Mouse (Mus musculus) thymus, postnatal 10 days (tissue): ENCODE measurements around the gene Arl5c.

Experiments
- DNase-seq, 2 experiments: peaks; one replicate each; pipeline ENCODE4 v3.0.0; 2021; ENCODE audit warnings: low spot score in 2 of 2

Arl5c gene

DNA sequence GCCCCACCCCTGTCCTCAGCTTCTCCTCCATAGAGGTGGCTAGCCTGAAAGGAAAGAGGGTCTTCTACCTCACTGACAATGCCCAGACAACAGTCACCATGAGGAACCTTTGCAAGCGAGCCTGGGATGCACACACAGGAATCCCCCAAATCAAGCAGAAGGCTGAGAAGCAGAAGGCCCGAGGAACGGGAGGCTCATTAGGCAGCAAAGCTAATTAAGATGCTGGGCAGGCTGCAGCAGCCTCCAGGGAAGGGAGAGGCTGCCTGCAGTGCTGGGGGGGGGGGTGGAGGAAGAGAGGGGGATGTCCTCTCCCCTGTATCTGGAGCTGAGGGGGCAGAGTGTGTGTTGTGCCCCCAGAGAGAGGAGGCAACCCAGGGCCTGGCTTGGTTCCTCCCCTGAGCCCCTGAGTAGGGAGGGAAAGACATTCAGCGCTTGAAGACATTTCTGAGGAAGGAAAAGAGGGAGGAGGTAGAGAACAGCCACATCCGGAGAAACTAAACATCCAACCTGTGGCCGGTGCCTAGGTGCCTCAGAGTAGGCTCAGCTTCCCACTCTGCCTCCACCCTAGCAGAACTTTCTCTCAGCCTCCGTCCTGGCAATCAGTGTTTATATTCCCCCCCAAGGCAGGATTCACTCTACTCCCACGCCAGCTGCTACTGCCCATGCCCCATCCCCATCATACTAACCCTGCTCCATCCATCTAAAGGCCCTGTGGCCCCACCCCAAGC, 24.1 kb upstream of the Arl5c start:
- DNase-seq: peak in 1 of 2 experiments; percentile 22

DNA sequence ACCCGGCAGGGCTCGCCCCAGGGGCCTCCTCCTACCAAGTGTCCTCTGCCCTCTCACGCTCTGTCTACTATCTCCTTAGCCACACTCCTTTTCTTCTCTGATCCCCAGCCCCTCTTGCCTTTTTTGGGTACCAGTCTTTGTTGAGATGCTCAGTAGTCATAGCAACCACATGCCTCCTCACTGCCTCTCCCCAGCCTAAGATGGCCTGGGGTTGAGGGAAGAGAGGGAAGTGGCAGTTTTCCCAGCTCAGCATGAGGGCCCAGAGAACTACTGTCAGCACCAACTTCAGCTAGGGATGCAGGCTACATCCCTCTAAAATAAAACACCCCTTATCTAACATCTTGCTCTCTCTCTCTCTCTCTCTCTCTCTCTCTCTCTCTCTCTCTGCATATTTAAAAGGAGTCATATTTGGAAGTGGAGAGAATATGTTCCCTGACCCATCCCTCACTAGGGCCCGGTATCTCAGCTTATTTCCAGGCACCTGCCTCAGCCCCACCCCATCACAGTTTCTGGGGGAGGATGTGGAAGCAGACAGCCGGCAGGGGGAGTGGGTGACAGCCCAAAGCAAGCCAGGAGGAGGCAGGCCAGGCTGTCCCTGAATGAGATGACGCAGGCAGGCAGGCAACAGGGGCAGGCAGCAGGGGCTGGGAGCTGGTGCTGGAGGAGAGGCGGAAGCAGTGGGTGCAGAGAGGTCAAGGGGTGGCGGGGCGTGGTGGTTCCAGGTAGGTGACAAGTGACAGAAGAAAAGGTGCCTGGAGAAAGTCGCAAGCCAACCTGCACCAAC, 23.1 kb upstream of the Arl5c start:
- peak; percentile 76 to 84 for DNase-seq

DNA sequence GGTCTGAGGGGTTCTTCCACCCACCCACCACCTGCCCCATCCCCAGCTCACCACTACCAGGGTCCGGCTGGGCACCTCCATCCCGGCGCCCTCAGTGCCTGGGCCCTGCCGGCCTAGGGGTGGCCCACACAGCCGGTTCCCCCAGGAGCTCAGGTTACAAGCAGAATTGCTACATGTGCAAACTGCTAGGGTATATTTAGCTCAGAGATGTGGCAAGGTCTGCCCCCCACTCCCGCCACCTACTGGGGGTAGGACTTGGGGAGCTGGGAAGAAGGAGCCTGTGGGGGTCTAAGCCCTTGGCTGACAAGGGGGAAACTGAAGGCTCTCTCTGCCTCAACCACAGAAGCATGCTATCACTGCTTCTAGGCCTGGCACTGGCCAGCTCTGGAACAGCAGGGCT, 22.2 kb upstream of the Arl5c start:
- no peak for DNase-seq

DNA sequence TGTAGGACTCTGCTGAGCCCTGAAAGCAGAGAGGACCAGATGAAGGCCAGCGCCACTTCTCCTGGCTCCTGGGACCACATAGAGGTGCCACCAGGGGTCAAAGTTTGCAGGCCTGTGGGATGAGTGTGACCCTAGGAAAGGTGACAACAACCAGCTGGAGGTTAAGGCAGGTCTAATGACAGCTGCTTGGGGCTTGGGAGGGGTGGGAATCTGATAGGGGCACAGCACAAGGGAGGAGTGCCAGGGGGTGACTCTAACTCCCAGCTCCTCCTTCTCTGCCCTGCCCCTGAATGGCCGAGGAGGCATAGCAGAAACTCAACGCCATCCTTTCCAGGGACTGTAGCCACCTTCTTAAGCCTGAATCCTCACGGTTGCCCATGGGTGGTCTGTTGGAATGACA, 20.8 kb upstream of the Arl5c start:
- DNase-seq: no peak

DNA sequence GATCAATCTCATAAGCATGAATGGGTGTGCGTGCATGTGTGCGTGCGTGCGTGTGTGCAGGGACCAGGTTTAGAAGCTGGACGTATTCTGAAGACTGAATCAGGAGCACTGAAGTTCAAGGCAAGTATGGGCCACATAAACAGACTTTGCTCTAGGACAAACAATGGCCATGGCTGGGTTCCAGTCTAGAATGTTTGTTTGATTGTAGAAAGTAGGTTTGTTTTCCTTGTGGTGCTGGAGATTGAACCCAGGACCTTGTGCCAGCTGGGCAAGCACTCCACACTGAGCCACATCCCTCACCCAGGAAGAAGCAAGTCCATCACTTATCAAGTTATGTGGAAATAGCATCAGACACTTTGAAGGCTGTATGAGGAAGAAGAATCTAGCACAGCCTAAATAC, 20.2 kb upstream of the Arl5c start:
- DNase-seq: no peak

DNA sequence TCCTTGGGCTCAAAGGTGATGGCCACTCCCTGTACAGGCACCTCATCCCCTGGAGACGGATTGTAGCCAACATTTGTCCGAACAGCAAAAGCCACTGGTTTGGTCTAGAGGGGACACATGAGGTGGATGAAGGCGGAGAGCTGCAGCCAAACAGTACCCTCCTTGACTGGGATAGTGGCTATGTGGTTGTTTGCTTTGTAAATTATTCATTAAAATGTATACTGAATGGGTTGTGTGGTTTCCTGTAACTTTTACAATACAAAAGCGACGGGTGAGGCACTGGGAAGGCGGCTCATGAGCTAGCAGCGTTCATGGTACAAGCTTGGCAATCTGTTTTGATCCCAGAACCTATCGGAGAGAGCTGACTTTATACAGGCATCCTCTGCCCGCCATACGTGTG, 16.9 kb upstream of the Arl5c start:
- no peak for DNase-seq

DNA sequence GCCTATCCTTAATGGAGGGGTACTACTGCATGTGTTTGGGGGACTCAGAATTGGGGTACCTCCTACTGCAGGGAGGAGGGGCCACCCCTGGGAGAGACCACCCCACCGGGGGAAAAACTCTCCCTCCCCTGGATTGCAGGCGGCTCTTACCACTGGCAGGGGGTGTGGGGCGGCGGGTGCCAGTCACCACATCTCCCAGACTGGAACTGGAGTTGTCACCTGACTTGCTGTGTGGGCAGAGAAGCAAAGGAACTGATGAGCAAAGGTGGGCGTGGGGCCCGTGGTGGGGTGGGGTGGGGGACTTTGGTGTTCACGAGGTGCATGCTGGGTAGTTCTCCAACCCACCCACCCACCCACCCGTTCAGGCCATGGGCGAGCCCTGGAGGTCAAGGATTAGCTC, 15.7 kb upstream of the Arl5c start:
- no peak for DNase-seq

DNA sequence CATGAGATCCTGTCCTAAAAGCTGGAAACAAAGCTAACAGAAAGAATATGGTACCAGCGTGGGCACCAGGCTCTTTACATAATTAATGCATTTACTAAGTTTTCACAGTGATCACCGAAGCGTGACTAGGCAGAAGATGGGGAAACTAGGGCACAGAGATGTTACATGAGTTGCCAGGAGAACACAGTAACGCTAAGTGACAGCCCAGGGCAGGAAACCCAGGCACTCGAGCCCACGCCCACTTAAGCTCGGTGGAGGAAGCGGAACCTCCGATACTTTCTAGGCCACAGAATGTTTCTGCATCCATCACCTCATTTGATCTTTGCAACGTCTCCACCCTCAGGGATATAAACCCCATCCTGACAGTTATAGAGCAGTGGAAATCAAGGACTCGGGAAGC, 12.1 kb upstream of the Arl5c start:
- DNase-seq: no peak

DNA sequence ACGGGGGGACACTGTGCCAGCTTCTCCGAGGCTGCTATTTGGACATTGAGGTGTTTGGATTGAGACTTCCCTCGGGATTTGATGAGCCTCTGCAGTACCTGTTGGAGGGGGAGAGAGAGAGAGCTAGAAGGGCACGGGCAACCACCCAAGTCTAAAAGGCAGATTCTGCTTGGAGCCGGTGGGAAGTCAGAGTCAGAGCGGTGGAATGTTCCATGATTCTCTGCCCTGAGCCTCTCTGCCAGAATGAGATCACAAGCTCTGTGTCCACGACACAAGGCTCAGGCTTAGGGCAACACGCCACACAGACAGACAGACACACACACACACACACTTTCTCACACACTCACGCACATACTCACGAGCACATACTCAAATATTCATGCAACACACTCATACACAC, 9.7 kb upstream of the Arl5c start:
- no peak for DNase-seq

DNA sequence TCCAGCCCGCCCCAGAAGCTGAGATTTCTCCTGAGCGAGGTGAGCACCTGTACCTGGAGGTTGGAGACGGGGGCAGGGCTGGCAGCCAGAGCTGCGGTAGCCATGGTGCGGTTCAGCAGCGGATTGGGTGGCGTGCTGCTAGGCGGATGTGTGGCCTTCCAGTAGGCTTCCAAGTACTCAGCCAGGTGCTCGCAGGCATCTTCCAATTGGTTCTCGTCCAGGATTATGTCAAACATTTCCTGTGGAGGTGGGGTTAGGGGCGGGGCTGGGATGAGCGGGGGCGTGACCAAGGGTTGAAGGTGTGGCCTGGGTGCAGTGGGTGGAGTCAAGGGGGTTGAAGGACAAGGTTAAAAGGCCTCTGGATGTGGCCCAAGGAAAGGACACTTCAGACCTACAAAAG, 9.1 kb upstream of the Arl5c start:
- no peak for DNase-seq

DNA sequence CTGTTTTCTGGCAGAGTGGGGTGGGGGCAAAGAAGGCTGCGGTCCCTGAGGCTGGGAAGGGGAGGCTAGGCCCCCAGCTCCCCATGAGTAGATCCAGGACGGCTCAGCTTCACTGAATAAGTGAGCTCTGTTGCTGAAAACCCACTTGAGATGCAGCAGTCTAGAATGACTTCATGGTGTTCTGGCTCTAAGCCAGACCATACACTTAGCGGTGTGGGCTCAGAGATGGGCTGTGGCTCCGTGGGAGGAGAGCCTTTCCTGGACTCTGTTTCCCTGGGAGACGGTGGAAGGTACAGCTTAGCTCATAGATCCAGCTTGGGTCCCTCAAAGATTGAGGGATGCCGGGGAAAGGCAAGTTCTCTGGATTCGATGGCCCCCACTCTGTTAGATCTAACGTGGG, 8.2 kb upstream of the Arl5c start:
- no peak for DNase-seq

DNA sequence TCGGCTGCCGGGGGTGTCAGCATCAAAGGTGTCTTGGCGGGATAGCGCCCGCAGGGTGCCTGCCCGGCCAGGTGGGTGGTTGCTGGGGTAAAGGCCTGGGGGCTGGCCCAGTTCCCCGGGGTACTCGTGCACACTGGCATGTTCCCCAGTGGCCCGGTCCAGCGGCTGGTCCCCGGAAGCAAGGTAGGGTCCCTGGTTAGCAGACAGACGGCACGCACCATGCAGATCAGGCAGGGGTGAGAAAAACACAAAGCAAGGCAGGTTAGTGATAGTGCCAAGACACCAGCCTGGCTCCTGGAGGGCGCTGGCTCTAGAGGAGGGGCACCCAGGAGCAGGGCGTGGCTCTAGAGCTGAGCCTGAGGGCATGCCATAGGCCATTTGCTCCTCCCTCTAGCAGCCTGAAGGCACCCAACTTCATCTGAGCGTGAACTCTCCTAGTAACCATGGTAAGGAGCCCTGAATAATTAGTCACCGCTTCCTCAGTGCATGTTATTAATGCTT, 7.2 kb upstream of the Arl5c start:
- DNase-seq: peak; percentile 55 to 61

DNA sequence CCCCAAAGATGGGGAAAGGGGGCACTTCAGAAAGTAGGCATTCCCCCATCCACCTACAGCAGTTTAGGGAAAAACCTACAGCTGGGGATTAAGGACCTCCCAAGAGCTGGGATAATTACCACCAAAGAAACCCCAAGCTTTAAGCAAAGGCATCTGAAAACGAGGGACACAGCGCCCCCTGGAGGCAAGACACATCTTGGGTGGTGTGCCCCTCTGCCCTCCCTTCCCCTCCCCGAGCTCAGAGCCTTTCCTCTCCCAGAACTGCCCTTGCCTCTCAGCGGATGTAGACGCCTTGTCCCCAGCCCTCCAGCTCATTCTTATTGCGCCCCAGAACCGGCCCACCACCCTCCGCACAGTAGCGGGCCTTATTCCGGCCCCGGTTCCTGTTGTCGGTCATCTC, 6.6 kb upstream of the Arl5c start:
- peak; percentile 94 to 99 for DNase-seq

DNA sequence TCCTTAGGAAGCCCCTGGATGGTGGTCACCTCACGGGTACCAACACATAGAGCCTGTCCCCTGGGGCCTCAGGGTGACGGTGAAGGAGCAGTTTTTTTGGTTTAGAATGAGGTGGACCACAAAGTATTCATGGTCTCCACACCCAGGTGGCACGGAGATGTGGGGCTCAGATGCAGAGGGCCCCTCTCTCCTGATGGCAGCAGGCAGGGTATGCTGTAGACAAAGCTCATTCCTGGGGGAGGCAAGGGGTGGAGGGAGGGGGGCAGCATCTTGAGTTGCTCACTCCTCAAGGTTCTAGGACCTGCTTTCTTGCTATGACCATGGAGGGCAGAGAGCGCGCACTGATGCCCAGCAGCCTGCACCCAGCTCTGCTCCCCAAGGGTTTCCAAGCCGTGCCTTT, 6.0 kb upstream of the Arl5c start:
- DNase-seq: peak in 1 of 2 experiments; percentile 35

DNA sequence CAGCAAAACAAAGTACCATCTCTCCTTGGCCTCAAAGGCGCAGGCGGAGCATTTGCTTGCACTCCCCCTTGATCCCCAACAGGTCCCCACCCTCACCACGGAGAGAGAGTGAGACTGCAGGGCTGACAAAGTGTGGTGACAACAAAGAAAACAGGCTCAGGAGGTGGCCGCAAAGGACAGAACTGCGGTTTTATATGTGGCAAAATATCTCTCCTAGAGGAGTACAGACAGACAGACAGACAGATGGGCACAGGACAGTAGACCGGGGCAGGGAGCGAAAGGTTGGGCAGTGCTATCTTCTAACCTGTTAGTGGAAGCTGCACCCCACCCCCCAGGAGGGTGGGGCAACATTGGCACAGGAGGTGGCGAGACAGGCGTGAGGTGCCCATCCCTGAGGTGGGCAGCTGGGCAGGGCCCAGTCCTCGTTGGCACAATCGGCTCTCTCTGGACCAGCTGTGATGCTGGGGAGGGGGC, 5.4 kb upstream of the Arl5c start:
- peak; percentile 80 to 88 for DNase-seq

DNA sequence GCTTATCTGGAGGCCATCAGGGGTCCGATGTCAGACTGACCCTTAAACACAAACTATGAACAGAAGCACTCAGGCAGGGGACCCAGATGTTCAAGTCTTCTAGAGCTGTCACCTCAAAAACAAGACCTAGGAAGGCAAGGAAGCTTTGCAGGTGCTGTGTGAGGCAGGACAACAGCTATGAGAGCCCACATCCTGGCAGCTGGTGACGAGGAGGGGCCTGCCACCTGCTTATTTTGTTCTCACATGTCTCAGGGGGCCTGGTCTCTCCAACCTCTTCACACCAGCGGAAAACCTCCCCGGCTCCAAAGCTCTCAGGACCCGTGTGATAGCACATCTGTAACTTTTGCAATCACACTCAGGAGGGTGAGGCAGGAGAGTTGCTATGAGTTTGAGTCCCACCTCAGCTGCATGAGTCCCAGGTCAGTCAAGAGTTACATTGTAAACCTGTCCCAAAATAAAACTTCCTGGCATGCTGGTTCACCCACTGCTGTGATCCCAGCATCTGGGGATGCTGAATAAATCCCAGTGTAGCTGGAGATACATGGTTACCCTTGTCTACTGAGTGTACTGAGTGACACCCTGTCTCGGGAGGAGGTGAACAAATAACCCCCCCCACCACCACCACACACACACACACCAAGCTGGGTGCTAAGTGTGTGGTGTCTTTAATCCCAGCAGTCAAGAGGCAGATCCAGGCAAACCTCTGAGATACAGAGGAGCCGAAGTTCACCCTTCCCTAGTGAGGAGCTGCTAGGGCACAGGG, 4.6 kb upstream of the Arl5c start:
- DNase-seq: peak; percentile 87 to 93

DNA sequence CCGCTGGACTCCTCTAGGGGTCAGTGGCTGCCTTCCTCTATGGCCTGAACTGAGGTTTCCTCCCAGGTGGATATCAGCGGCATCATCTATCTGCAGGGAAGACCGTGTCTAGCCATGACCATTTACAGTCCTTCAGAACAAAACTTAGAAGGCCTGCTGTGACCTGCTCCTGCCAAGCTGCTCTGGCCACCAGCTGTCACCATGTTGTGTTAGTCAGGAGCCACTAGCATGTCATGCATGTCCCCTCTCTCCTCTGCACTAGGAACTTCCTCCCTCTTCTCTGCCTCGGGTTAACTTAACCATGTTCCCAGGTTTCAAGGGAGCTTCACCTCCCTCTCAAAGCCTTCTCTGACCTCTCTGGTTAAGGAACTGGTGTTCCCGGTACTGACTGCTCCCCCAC, 3.8 kb upstream of the Arl5c start:
- no peak for DNase-seq

DNA sequence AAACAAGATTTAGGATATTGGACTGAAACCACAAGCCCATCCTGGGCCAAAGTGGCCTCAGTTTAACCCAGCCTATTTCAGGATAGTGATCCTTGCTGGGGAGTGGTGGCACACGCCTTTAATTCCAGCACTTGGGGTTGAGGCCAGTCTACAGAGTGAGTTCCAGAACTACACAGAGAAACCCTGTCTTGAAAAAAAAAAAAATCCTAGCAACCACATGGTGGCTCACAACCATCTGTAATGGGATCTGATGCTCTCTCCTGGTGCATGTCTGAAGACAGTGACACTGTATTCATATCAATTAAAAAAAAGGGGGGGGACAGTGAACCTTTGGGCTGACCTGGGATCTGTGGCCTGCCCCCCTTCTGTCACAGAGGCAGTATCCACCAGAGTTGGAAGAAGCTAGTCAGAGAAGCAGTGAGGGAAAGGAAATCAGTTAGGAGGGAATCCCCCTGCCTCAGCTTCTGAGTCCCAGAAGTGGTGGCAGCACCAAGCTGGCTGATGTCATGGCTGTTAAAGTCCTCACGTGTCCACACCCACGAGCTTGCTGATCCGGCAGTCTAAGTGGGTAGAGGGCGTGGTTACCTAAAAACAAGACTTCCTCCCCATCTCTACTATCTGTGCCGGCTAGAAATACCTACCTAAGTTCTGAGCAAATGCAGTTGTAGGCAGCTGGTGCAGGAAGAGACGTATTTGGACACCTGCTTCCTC, 3.1 kb upstream of the Arl5c start:
- DNase-seq: peak; percentile 72 to 78

DNA sequence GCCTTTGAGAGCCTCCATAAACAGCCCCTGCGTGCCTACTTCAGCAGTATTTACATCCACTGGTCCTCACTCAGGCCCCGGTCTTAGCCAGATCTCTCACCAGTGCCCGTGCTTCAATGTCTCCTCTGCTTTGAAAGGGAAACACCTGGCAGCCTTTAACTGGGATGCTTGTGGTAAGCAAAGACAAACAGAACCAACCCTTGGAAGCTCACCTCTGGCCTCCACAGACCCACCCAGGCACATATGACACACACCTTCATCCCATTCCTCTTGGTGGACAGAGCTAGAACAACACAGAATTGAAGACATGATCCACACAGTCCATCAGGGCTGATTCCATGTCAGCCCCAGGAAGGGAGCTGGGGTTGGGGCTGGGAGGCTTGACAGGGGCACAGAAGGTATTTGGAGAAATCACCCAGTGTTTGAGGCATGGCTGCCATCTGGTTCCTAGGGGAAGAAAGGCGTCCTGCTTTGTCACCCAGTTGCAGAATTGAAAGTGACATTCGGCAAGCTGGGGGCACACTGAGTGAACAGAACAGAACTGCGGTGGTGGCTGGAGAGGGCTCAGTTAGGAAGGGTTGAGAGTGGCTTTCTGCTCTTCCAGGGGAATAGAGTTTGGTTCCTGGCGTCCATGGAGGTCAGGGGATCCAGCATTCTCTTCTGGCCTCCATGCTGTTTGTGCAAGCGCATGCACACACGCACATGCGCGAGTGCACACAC, 2.3 kb upstream of the Arl5c start:
- DNase-seq: no peak

DNA sequence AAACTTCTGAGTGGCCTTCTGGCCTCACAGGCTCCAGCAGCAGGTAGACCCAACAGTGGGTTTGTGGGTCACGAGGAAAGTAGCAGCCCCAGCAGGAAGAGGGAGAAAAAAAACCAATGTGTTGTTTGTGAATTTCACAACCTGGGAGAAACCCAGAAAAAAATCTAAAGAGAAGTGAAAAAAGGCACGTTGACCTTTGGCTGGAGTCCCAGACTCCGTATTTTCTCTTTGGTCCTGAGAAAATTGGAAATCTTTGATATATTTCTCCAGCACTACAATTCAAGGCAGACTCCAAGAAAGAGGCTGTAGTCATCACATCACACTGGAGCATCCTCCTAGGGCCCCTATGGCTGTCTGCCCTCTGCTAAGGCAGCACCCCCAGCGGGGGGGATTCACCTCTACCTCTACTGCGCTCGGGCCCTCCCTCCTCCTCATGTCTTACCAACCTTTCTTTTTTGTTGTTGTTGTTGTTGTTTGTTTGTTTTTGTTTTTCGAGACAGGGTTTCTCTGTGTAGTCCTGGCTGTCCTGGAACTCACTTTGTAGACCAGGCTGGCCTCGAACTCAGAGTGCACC, 1.5 kb upstream of the Arl5c start:
- no peak for DNase-seq

DNA sequence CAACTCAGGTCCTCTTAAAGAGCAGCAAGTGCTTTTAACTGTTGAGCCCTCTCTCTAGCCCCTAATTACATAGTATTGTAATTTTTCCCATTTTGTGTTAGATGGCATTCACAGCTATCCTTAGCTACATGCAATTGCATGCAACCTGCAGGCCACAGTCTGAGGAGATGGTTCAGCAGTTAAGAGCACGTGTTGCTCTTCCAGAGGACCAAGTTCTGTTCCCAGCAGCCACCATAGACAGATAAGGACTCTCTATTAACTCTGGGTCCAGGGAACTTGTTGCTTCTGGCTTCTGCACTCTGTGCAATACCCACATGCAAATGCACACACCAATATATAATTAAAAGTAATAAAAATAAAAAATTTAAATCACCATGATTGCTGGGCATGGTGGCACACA, 710 bp upstream of the Arl5c start:
- DNase-seq: no peak
